Mouse (Mus musculus) CH12.LX (cell line): ENCODE results near the gene Cdk14. TPM values are rescaled to one million over a fixed set of nuclear protein-coding genes. Genes with fewer than 3 reads are reported as not detected.

Experiments
- DNase-seq: peaks from one replicate; pipeline ENCODE4 v3.0.0-alpha.2; 2013; ENCODE audit errors: extremely low read depth
- H3K27ac ChIP-seq: 2 replicates; pipeline ENCODE4 v1.5.1; 2012; ENCODE audit warnings: low read depth, mild to moderate bottlenecking, control low read depth, moderate library complexity; ENCODE audit not compliant: insufficient read depth
- H3K27me3 ChIP-seq: replicated peaks from 2 replicates; pipeline ENCODE3; 2012; ENCODE audit warnings: inconsistent platforms
- H3K36me3 ChIP-seq, 2 experiments: replicated peaks in 1 of 2; 2 replicates each; pipeline versions ENCODE3 to v1.6.1; 2012; ENCODE audit warnings: inconsistent platforms in 1 of 2, low read length in 1 of 2, mild to moderate bottlenecking in 1 of 2, mixed read lengths in 1 of 2, moderate library complexity in 1 of 2; ENCODE audit not compliant: control insufficient read depth in 1 of 2, insufficient read depth in 1 of 2
- H3K4me1 ChIP-seq, 2 experiments: 2 replicates each; pipeline ENCODE4 v1.6.1; 2012; ENCODE audit warnings: inconsistent platforms in 1 of 2, moderate library complexity in 1 of 2; ENCODE audit not compliant: insufficient read depth in 2 of 2, control insufficient read depth in 1 of 2
- H3K4me2 ChIP-seq: 2 replicates; pipeline ENCODE4 v1.6.1; 2012; ENCODE audit warnings: low read depth, mild to moderate bottlenecking, control low read depth; ENCODE audit not compliant: poor library complexity, insufficient read depth, severe bottlenecking
- H3K4me3 ChIP-seq, 3 experiments: fragments of 150-350 bp in 1 of 3; sonication (generic) in 1 of 3; replicated peaks in 1 of 3; 2 replicates each; pipeline versions ENCODE3 to v1.5.1; 2011 to 2012; ENCODE audit warnings: low read depth in 2 of 3, low read length in 2 of 3, mild to moderate bottlenecking in 2 of 3, moderate library complexity in 2 of 3, control low read depth in 1 of 3, improper control_type of control experiment in 1 of 3, inconsistent platforms in 1 of 3, mixed read lengths in 1 of 3; ENCODE audit not compliant: poor library complexity in 1 of 3
- H3K79me2 ChIP-seq: replicated peaks from 2 replicates; pipeline ENCODE4 v1.6.1; 2012; ENCODE audit warnings: mild to moderate bottlenecking, moderate library complexity; ENCODE audit not compliant: control insufficient read depth, poor library complexity, insufficient read depth, severe bottlenecking; ENCODE audit errors: extremely low read depth
- H3K9ac ChIP-seq: 2 replicates; pipeline ENCODE4 v1.6.1; 2012; ENCODE audit warnings: low read depth, mild to moderate bottlenecking, control low read depth, moderate library complexity; ENCODE audit not compliant: insufficient read depth
- H3K9me3 ChIP-seq: replicated peaks from 2 replicates; pipeline ENCODE3; 2012; ENCODE audit warnings: low read length, inconsistent platforms, mixed read lengths
- BHLHE40 ChIP-seq: IDR thresholded peaks from 2 replicates; pipeline ENCODE4 v1.6.1; 2011; ENCODE audit warnings: mild to moderate bottlenecking, low read depth, low read length, improper control_type of control experiment
- CHD2 ChIP-seq: IDR thresholded peaks from 2 replicates; pipeline ENCODE4 v1.6.1; 2011; ENCODE audit warnings: low read length, improper control_type of control experiment
- CTCF ChIP-seq, 2 experiments: IDR thresholded peaks in 1 of 2; conservative IDR thresholded peaks in 1 of 2; 2 replicates each; pipeline ENCODE4 v1.5.1; 2011 to 2012; ENCODE audit warnings: low read depth in 2 of 2, low read length in 2 of 2, improper control_type of control experiment in 1 of 2, inconsistent platforms in 1 of 2, mild to moderate bottlenecking in 1 of 2, moderate library complexity in 1 of 2
- E2F4 ChIP-seq: IDR thresholded peaks from 2 replicates; pipeline ENCODE4 v1.6.1; 2011; ENCODE audit warnings: low read depth, low read length, improper control_type of control experiment; ENCODE audit not compliant: insufficient replicate concordance
- ELF1 ChIP-seq: IDR thresholded peaks from 2 replicates; pipeline ENCODE4 v1.6.1; 2014; ENCODE audit warnings: low read depth, mild to moderate bottlenecking, inconsistent platforms, low read length, improper control_type of control experiment
- EP300 ChIP-seq: IDR thresholded peaks from 2 replicates; pipeline ENCODE4 v1.6.1; 2011; ENCODE audit warnings: low read length, improper control_type of control experiment
- ETS1 ChIP-seq: conservative IDR thresholded peaks from 2 replicates; pipeline ENCODE4 v1.6.1; 2012; ENCODE audit warnings: low read depth, mild to moderate bottlenecking, inconsistent platforms, low read length, improper control_type of control experiment, moderate library complexity
- GABPA ChIP-seq: IDR thresholded peaks from 2 replicates; pipeline ENCODE4 v1.6.1; 2012; ENCODE audit warnings: low read depth, low read length, improper control_type of control experiment, inconsistent platforms; ENCODE audit not compliant: insufficient replicate concordance
- HCFC1 ChIP-seq: IDR thresholded peaks from 2 replicates; pipeline ENCODE4 v1.6.1; 2012; ENCODE audit warnings: low read depth, mild to moderate bottlenecking, inconsistent platforms, low read length, improper control_type of control experiment
- IRF4 ChIP-seq: IDR thresholded peaks from 2 replicates; pipeline ENCODE4 v1.6.1; 2014; ENCODE audit warnings: low read depth, mild to moderate bottlenecking, inconsistent platforms, low read length, improper control_type of control experiment
- JUN ChIP-seq: IDR thresholded peaks from 2 replicates; pipeline ENCODE4 v1.6.1; 2011; ENCODE audit warnings: low read depth, mild to moderate bottlenecking, low read length, improper control_type of control experiment, moderate library complexity; ENCODE audit not compliant: insufficient read depth
- JUND ChIP-seq: conservative IDR thresholded peaks from 2 replicates; pipeline ENCODE4 v1.6.1; 2011; ENCODE audit warnings: low read depth, low read length, improper control_type of control experiment
- KAT2A ChIP-seq: IDR thresholded peaks from 2 replicates; pipeline ENCODE4 v1.6.1; 2012; ENCODE audit warnings: low read length, improper control_type of control experiment, inconsistent platforms; ENCODE audit not compliant: insufficient replicate concordance
- MAFK ChIP-seq: IDR thresholded peaks from 2 replicates; pipeline ENCODE4 v1.6.1; 2011; ENCODE audit warnings: low read length, improper control_type of control experiment; ENCODE audit not compliant: insufficient replicate concordance
- MAX ChIP-seq: IDR thresholded peaks from 2 replicates; pipeline ENCODE4 v1.6.1; 2011; ENCODE audit warnings: low read length, improper control_type of control experiment
- MYC ChIP-seq: IDR thresholded peaks from 2 replicates; pipeline ENCODE4 v1.6.1; 2011; ENCODE audit warnings: low read depth, mild to moderate bottlenecking, improper control_type of control experiment, low read length
- NELFE ChIP-seq: IDR thresholded peaks from 2 replicates; pipeline ENCODE4 v1.6.1; 2011; ENCODE audit warnings: low read depth, low read length, improper control_type of control experiment
- NRF1 ChIP-seq: IDR thresholded peaks from 2 replicates; pipeline ENCODE4 v1.6.1; 2014; ENCODE audit warnings: low read depth, mild to moderate bottlenecking, inconsistent platforms, low read length, improper control_type of control experiment, moderate library complexity
- PAX5 ChIP-seq: IDR thresholded peaks from 2 replicates; pipeline ENCODE4 v1.6.1; 2012; ENCODE audit warnings: low read length, inconsistent platforms, mixed read lengths
- POLR2A ChIP-seq: IDR thresholded peaks from 2 replicates; pipeline ENCODE4 v1.6.1; 2011; ENCODE audit warnings: low read depth, mild to moderate bottlenecking, improper control_type of control experiment, low read length
- RAD21 ChIP-seq: IDR thresholded peaks from 2 replicates; pipeline ENCODE4 v1.6.1; 2011; ENCODE audit warnings: low read depth, mild to moderate bottlenecking, low read length, improper control_type of control experiment, moderate library complexity
- SIN3A ChIP-seq: IDR thresholded peaks from 2 replicates; pipeline ENCODE4 v1.6.1; 2012; ENCODE audit warnings: low read length, improper control_type of control experiment, inconsistent platforms
- SMC3 ChIP-seq: IDR thresholded peaks from 2 replicates; pipeline ENCODE4 v1.6.1; 2011; ENCODE audit warnings: low read depth, low read length, improper control_type of control experiment
- TBP ChIP-seq: conservative IDR thresholded peaks from 2 replicates; pipeline ENCODE4 v1.6.1; 2011; ENCODE audit warnings: low read depth, low read length, improper control_type of control experiment
- USF1 ChIP-seq: IDR thresholded peaks from 2 replicates; pipeline ENCODE4 v1.6.1; 2014; ENCODE audit warnings: low read depth, mild to moderate bottlenecking, inconsistent platforms, low read length, improper control_type of control experiment
- ZC3H11A ChIP-seq: IDR thresholded peaks from 2 replicates; pipeline ENCODE4 v1.6.1; 2012; ENCODE audit warnings: low read depth, mild to moderate bottlenecking, inconsistent platforms, low read length, improper control_type of control experiment
- ZKSCAN1 ChIP-seq: IDR thresholded peaks from 2 replicates; pipeline ENCODE4 v1.6.1; 2012; ENCODE audit warnings: low read depth, inconsistent platforms, low read length, improper control_type of control experiment, borderline replicate concordance
- ZMIZ1 ChIP-seq: IDR thresholded peaks from 2 replicates; pipeline ENCODE4 v1.6.1; 2012; ENCODE audit warnings: low read depth, mild to moderate bottlenecking, inconsistent platforms, low read length, improper control_type of control experiment
- ZNF384 ChIP-seq: IDR thresholded peaks from 2 replicates; pipeline ENCODE4 v1.6.1; 2012; ENCODE audit warnings: low read depth, low read length, improper control_type of control experiment, inconsistent platforms
- dilution Hi-C: fragments of 300-500 bp; cut with MboI; formaldehyde crosslinking; loops from 2 replicates; pipeline ENCODE4 v1.14.3; 2020; ENCODE audit warnings: low sequenced_read_pairs; ENCODE audit not compliant: extremely low pct_unique_long_range_greater_than_20kb, extremely low pct_ligation_motif_present
- in situ Hi-C: fragments of 300-500 bp; cut with MboI; formaldehyde crosslinking; loops from 3 replicates; pipeline ENCODE4 v1.14.3; 2019; ENCODE audit warnings: low sequenced_read_pairs, low pct_ligation_motif_present, low pct_unique_long_range_greater_than_20kb, mixed read lengths
- polyA plus RNA-seq: library from polyadenylated mRNA; unstranded; fragments of >175 nt; gene quantifications from 2 replicates; pipeline ENCODE4 v1.2.1, GENCODE M21; 2012; ENCODE audit warnings: low read depth; ENCODE audit not compliant: insufficient read length
- total RNA-seq, 2 experiments: library from RNA; depleted of rRNA; stranded (reverse); fragments of 300-350 nt in 1 of 2; fragments of >200 nt in 1 of 2; gene quantifications; 2 replicates each; pipeline ENCODE4 v1.2.3; 2012 to 2014

Cdk14 gene
- total and polyA plus RNA-seq, 3 experiments, result 3.7 to 12.0 (median 8.9) TPM

- Histone ChIP-seq H3K4me3 (peak overlapping the region; percentile 18 to 46 (median 30)), H3K79me2 (no peaks in the 10 kb centered on the region; the same call in none of the 2 replicates), H3K27me3 (no peaks in the 10 kb centered on the region), H3K9me3 (no peaks in the 10 kb centered on the region), H3K36me3 (peaks cover 0 to 17% of the 10 kb centered on the region in 2 experiments), H3K9ac (peak overlapping the region; percentile 48), H3K27ac (peak overlapping the region; percentile 32; the same call in 1 of the 2 replicates), H3K4me1 (peaks cover 3 to 58% of the 10 kb centered on the region in 2 experiments; a peak in 3 of 4 replicates), H3K4me2 (peak overlapping the region; percentile 65)
- in situ Hi-C loops, result loop anchor here (25.0 kb wide), 1 partner anchor 405 kb away; no protein-coding TSS in a partner anchor
- TF ChIP-seq ELF1 (peak; percentile 41; the same call in 1 of the 2 replicates), HCFC1 (no peak), MAX (peak; percentile 30; the same call in 1 of the 2 replicates), CTCF (conservative IDR thresholded peaks at IDR 0.05 in 1 of 2, IDR thresholded peaks at IDR 0.05 in 1 of 2; ENCODE audit: low read depth in 2 of 2, low read length in 2 of 2) (no peak), E2F4 (no peak), NRF1 (peak; percentile 65), JUN (no peak), USF1 (no peak), GABPA (no peak), JUND (no peak), RAD21 (no peak), TBP (no peak)
- DNase-seq, result no peak
- dilution Hi-C loops, result no loop called here
These were observed 52.6 kb downstream of the Cdk14 start for GRCm38 (mm10) chr5:5367550-5367949.

- in situ Hi-C loops, result loop anchor here (25.0 kb wide), 1 partner anchor 403 kb away; no protein-coding TSS in a partner anchor
- peaks cover 4% of the 10 kb centered on the region for H3K9me3 ChIP-seq
- TF ChIP-seq ELF1 (peak; percentile 16; the same call in 1 of the 2 replicates), MAFK (no peak), SMC3 (no peak), TBP (no peak), MAX (peak; percentile 56; the same call in 1 of the 2 replicates), ZC3H11A (no peak), ZKSCAN1 (no peak), ETS1 (peak; percentile 36; the same call in 1 of the 2 replicates), MYC (0 out of 2 replicates have a peak, but pooled peaks have one; percentile 58), EP300 (0 out of 2 replicates have a peak, but pooled peaks have one; percentile 49), JUND (no peak), KAT2A (no peak), SIN3A (peak; percentile 55; the same call in 1 of the 2 replicates), IRF4 (peak; percentile 36; the same call in 1 of the 2 replicates), ZMIZ1 (no peak), CTCF (conservative IDR thresholded peaks at IDR 0.05 in 1 of 2, IDR thresholded peaks at IDR 0.05 in 1 of 2; ENCODE audit: low read depth in 2 of 2, low read length in 2 of 2) (no peak), PAX5 (no peak), CHD2 (peak; percentile 81), ZNF384 (peak; percentile 83), POLR2A (no peak), BHLHE40 (peak; percentile 35; the same call in 1 of the 2 replicates), NELFE (no peak)
These were observed 54.6 kb downstream of the Cdk14 start for GRCm38 (mm10) chr5:5365285-5366076.

More at GRCm38 (mm10) chr5:5365285-5366076, 54.6 kb downstream of the Cdk14 start:
- Histone ChIP-seq H3K9ac (no peak overlapping the region; the same call in 1 of the 2 replicates), H3K4me3 (peak overlapping the region in 1 of 3 experiments; percentile 28), H3K27me3 (no peaks in the 10 kb centered on the region), H3K27ac (peak overlapping the region; percentile 37), H3K36me3 (peaks cover 0 to 21% of the 10 kb centered on the region in 2 experiments), H3K4me2 (peak overlapping the region; percentile 79), H3K4me1 (peaks cover 4 to 51% of the 10 kb centered on the region in 2 experiments; a peak in 3 of 4 replicates), H3K79me2 (no peaks in the 10 kb centered on the region; the same call in none of the 2 replicates)
- DNase-seq, result no peak
- dilution Hi-C loops, result no loop called here
